Mouse (Mus musculus) frontal cortex, postnatal 36 days (tissue): Measurements from ENCODE around the gene Kdm4b.

Source experiments
- DNase-seq, 2 experiments: peaks; one replicate each; pipeline ENCODE4 v3.0.0; 2022; ENCODE audit warnings: low spot score in 2 of 2

Kdm4b gene

GRCm38 (mm10) chr17:56298238-56298637 lies 27.6 kb upstream of the Kdm4b start:
- DNase-seq = no peak

- DNase-seq = no peak
Observed at GRCm38 (mm10) chr17:56300186-56300585, 25.7 kb upstream of the Kdm4b start, which contains the start of gene Arrdc5. Gene Arrdc5 (minus strand): TSS chr17:56300286.

- DNase-seq = no peak
Observed at GRCm38 (mm10) chr17:56302363-56302996, 23.4 kb upstream of the Kdm4b start.

GRCm38 (mm10) chr17:56303160-56303846 lies 22.6 kb upstream of the Kdm4b start, which contains the start of gene Uhrf1:
Gene Uhrf1 (plus strand): TSS chr17:56303321.
- no peak for DNase-seq

GRCm38 (mm10) chr17:56303847-56304586 lies 21.8 kb upstream of the Kdm4b start:
- DNase-seq = peak; percentile 86 to 89

- DNase-seq = no peak
Observed at GRCm38 (mm10) chr17:56304718-56305117, 21.1 kb upstream of the Kdm4b start.

- DNase-seq = no peak
Observed at GRCm38 (mm10) chr17:56305156-56305555, 20.7 kb upstream of the Kdm4b start.

- no peak for DNase-seq
Observed at GRCm38 (mm10) chr17:56305826-56306225, 20.0 kb upstream of the Kdm4b start.

GRCm38 (mm10) chr17:56308088-56308487 lies 17.8 kb upstream of the Kdm4b start:
- no peak for DNase-seq

GRCm38 (mm10) chr17:56309191-56309945 lies 16.5 kb upstream of the Kdm4b start:
- DNase-seq = no peak

- no peak for DNase-seq
Observed at GRCm38 (mm10) chr17:56324419-56324818, 1.4 kb upstream of the Kdm4b start.

GRCm38 (mm10) chr17:56326153-56327147 lies 588 bp downstream of the Kdm4b start:
- peak in 1 of 2 experiments; percentile 34 for DNase-seq

GRCm38 (mm10) chr17:56329267-56329666 lies 3.4 kb downstream of the Kdm4b start:
- no peak for DNase-seq

GRCm38 (mm10) chr17:56330345-56330744 lies 4.5 kb downstream of the Kdm4b start:
- no peak for DNase-seq

GRCm38 (mm10) chr17:56331256-56331655 lies 5.4 kb downstream of the Kdm4b start:
- DNase-seq = no peak

- no peak for DNase-seq
Observed at GRCm38 (mm10) chr17:56332987-56333386, 7.1 kb downstream of the Kdm4b start.

GRCm38 (mm10) chr17:56337190-56337589 lies 11.3 kb downstream of the Kdm4b start:
- peak in 1 of 2 experiments; percentile 52 for DNase-seq

- no peak for DNase-seq
Observed at GRCm38 (mm10) chr17:56337791-56338190, 11.9 kb downstream of the Kdm4b start.

GRCm38 (mm10) chr17:56338909-56339308 lies 13.0 kb downstream of the Kdm4b start:
- no peak for DNase-seq

- no peak for DNase-seq
Observed at GRCm38 (mm10) chr17:56340717-56341116, 14.9 kb downstream of the Kdm4b start.

GRCm38 (mm10) chr17:56343466-56343865 lies 17.6 kb downstream of the Kdm4b start:
- DNase-seq = no peak
